Mouse (Mus musculus): ENCODE data around the gene Mesp2. TPM values are rescaled to one million over a fixed set of nuclear protein-coding genes. Genes with fewer than 3 reads are reported as not detected.

Mesp2 gene
- polyA plus RNA-seq, 1 experiment from 2014 or later, result 0.57 TPM

Other genes starting within 250 kb of the Mesp2 start
- gene Rhcg, start 193.1 kb upstream of the Mesp2 start, polyA plus RNA-seq (2014; fragmentation: Nextera tagmentation; extraction: Ambion mirVana), result 14.2 and 18.5 TPM in 2 replicates
- gene Ticrr, start 150.5 kb upstream of the Mesp2 start, polyA plus RNA-seq (2014; fragmentation: Nextera tagmentation; extraction: Ambion mirVana), result 12.9 and 17.0 TPM in 2 replicates
- 3.7 and 5.9 TPM in 2 replicates for gene Kif7, start 95.0 kb upstream of the Mesp2 start, polyA plus RNA-seq (2014; fragmentation: Nextera tagmentation; extraction: Ambion mirVana)
- gene Plin1, start 77.8 kb upstream of the Mesp2 start, polyA plus RNA-seq (2014; fragmentation: Nextera tagmentation; extraction: Ambion mirVana), result 0.07 TPM in 1 of 2 replicates, not detected in the other
- 7.4 and 8.0 TPM in 2 replicates for gene Pex11a, start 67.6 kb upstream of the Mesp2 start, polyA plus RNA-seq (2014; fragmentation: Nextera tagmentation; extraction: Ambion mirVana)
- gene Wdr93, start 67.6 kb upstream of the Mesp2 start, polyA plus RNA-seq (2014; fragmentation: Nextera tagmentation; extraction: Ambion mirVana), result 0.32 and 0.36 TPM in 2 replicates
- gene Mesp1, start 16.9 kb upstream of the Mesp2 start, polyA plus RNA-seq (2014; fragmentation: Nextera tagmentation; extraction: Ambion mirVana), result not detected in 2 replicates
- 23.7 and 39.0 TPM in 2 replicates for gene Anpep, start 50.3 kb downstream of the Mesp2 start, polyA plus RNA-seq (2014; fragmentation: Nextera tagmentation; extraction: Ambion mirVana)
- 33.9 and 39.3 TPM in 2 replicates for gene Ap3s2, start 109.9 kb downstream of the Mesp2 start, polyA plus RNA-seq (2014; fragmentation: Nextera tagmentation; extraction: Ambion mirVana)
- 28.5 and 35.5 TPM in 2 replicates for gene Arpin, start 124.6 kb downstream of the Mesp2 start, polyA plus RNA-seq (2014; fragmentation: Nextera tagmentation; extraction: Ambion mirVana)
- 23.6 and 25.7 TPM in 2 replicates for gene Zfp710, start 214.1 kb downstream of the Mesp2 start, polyA plus RNA-seq (2014; fragmentation: Nextera tagmentation; extraction: Ambion mirVana)